Mouse (Mus musculus) heart, adult 2 months (tissue): ENCODE data around the gene Siglece. TPM values are rescaled to one million over a fixed set of nuclear protein-coding genes. Genes with fewer than 3 reads are reported as not detected.
"Not testable (repeated sequence)": the region's sequence is repeated elsewhere in the genome, so short reads cannot be mapped to it uniquely, and the experiment has no call there.

ENCODE experiments used
- DNase-seq, 2 experiments: peaks; one replicate each; pipeline ENCODE4 v3.0.0; 2021
- H3K27ac ChIP-seq: fragments of 200-600 bp; 2 replicates; pipeline ENCODE4 v1.8.1; 2022
- H3K27me3 ChIP-seq: fragments of 200-500 bp; 2 replicates; pipeline ENCODE4 v1.6.1; 2012; ENCODE audit warnings: mild to moderate bottlenecking, low read length, inconsistent platforms, mixed read lengths; ENCODE audit not compliant: control insufficient read depth, insufficient read depth
- H3K36me3 ChIP-seq: fragments of 200-500 bp; 2 replicates; pipeline ENCODE4 v1.6.1; 2012; ENCODE audit warnings: low read length, inconsistent platforms; ENCODE audit not compliant: control insufficient read depth, insufficient read depth
- H3K4me1 ChIP-seq: fragments of 200-500 bp; 2 replicates; pipeline ENCODE4 v1.6.1; 2011; ENCODE audit warnings: low read length; ENCODE audit not compliant: control insufficient read depth, insufficient read depth
- H3K4me3 ChIP-seq: fragments of 200-600 bp; 2 replicates; pipeline ENCODE4 v1.8.1; 2022
- H3K79me2 ChIP-seq: fragments of 200-500 bp; replicated peaks from 2 replicates; pipeline ENCODE4 v1.6.1; 2012; ENCODE audit warnings: mild to moderate bottlenecking, inconsistent platforms, low read length, moderate library complexity, mixed read lengths; ENCODE audit not compliant: control insufficient read depth, insufficient read depth
- H3K9ac ChIP-seq: fragments of 200-500 bp; 2 replicates; pipeline ENCODE4 v1.6.1; 2012; ENCODE audit warnings: low read depth, mild to moderate bottlenecking, control low read depth, inconsistent platforms, low read length, mixed read lengths
- CTCF ChIP-seq: fragments of 200-600 bp; IDR thresholded peaks from 2 replicates; pipeline ENCODE4 v1.8.1; 2022; ENCODE audit warnings: antibody characterized with exemption, mild to moderate bottlenecking, moderate library complexity
- EP300 ChIP-seq: fragments of 200-500 bp; IDR thresholded peaks from 2 replicates; pipeline ENCODE4 v1.6.1; 2011; ENCODE audit warnings: low read depth, low read length, control low read depth; ENCODE audit not compliant: insufficient read depth
- POLR2A ChIP-seq: fragments of 200-500 bp; IDR thresholded peaks from 2 replicates; pipeline ENCODE4 v1.6.1; 2011; ENCODE audit warnings: mild to moderate bottlenecking, low read depth, low read length, control low read depth; ENCODE audit not compliant: insufficient read depth
- WGBS: fragments of 180-500 bp; shearing (Covaris S2); methylation state at CpG from one replicate; pipeline ENCODE4 v1.1.7; 2018; 5-methylcytosine and 5-hydroxymethylcytosine counted together
- intact Hi-C: fragments of 180-260 bp; cut with DNase I; formaldehyde crosslinking; loops from one replicate; pipeline ENCODE4 v1.15.1; 2025
- polyA plus RNA-seq: library from polyadenylated mRNA; depleted of rRNA; stranded (reverse); fragments of >200 nt; gene quantifications from 2 replicates; pipeline ENCODE4 v1.2.3, GENCODE M21; 2012
- total RNA-seq, 2 experiments: library from RNA; stranded (reverse); gene quantifications; 2 replicates each; pipeline ENCODE4 v1.2.3; 2021

Gene Siglece
- total and polyA plus RNA-seq, 3 experiments = 1.6 to 2.1 (median 1.9) TPM

- Histone ChIP-seq H3K4me3 (no peak overlapping the region), H3K27ac (no peak overlapping the region), H3K4me1 (peaks cover 5% of the 10 kb centered on the region), H3K36me3 (no peaks in the 10 kb centered on the region), H3K9ac (no peak overlapping the region), H3K79me2 (no peaks in the 10 kb centered on the region), H3K27me3 (no peaks in the 10 kb centered on the region)
- intact Hi-C loops = loop anchor here (10.0 kb wide), 1 partner anchor 700 kb away; no protein-coding TSS in a partner anchor
- no peak for DNase-seq
- no peak for TF ChIP-seq POLR2A
- no peak for TF ChIP-seq CTCF
- TF ChIP-seq EP300 = no peak
- WGBS = 91% methylated on average over 32 of the region's 32 CpGs
These were observed 15.1 kb upstream of the Siglece start for GRCm38 (mm10) chr7:43675091-43675490.

GRCm38 (mm10) chr7:43672581-43673260 is 12.8 kb upstream of the Siglece start:
- H3K9ac ChIP-seq = peak overlapping the region; percentile 70
- DNase-seq = no peak
- H3K27ac ChIP-seq = peak overlapping the region; percentile 80
- peak overlapping the region; percentile 90 for H3K4me3 ChIP-seq
- H3K79me2 ChIP-seq = no peaks in the 10 kb centered on the region
- H3K27me3 ChIP-seq = no peaks in the 10 kb centered on the region
- TF ChIP-seq POLR2A = no peak
- no peak for TF ChIP-seq CTCF
- TF ChIP-seq EP300 = no peak
- intact Hi-C loops = loop anchor here (5.0 to 10.0 kb wide), 3 partner anchors 110 to 702 kb away; partner anchors contain the start of genes Cldnd2, Etfb, Gm45233 and Zfp658
- peaks cover 5% of the 10 kb centered on the region for H3K4me1 ChIP-seq
- no peaks in the 10 kb centered on the region for H3K36me3 ChIP-seq
- 19% methylated on average over 10 of the region's 10 CpGs for WGBS

GRCm38 (mm10) chr7:43671809-43672580 is 12.0 kb upstream of the Siglece start, which contains the start of gene Ctu1:
Gene Ctu1 (plus strand): TSS chr7:43672016.
- Histone ChIP-seq H3K79me2 (no peaks in the 10 kb centered on the region), H3K4me3 (peak within 1 kb of the TSS; percentile 90), H3K36me3 (no peaks in the 10 kb centered on the region), H3K4me1 (peaks cover 5% of the 10 kb centered on the region), H3K9ac (peak within 1 kb of the TSS; percentile 70), H3K27ac (peak within 1 kb of the TSS; percentile 80), H3K27me3 (no peaks in the 10 kb centered on the region)
- no peak for TF ChIP-seq CTCF
- TF ChIP-seq EP300 = peak; percentile 82; the same call in 1 of the 2 replicates
- TF ChIP-seq POLR2A = peak; percentile 84
- under 1% methylated on average over 26 of the region's 26 CpGs for WGBS
- intact Hi-C loops = loop anchor here (2.0 to 10.0 kb wide), 4 partner anchors 91 to 703 kb away; partner anchors contain the start of genes Cldnd2, Etfb, Gm45233 and Zfp658
- peak; percentile 88 to 94 for DNase-seq

- WGBS = 60% methylated on average over 11 of the region's 11 CpGs
- DNase-seq = no peak
- no peaks in the 10 kb centered on the region for H3K79me2 ChIP-seq
- H3K27ac ChIP-seq = peak overlapping the region; percentile 80
- peak overlapping the region; percentile 90 for H3K4me3 ChIP-seq
- peaks cover 5% of the 10 kb centered on the region for H3K4me1 ChIP-seq
- no peaks in the 10 kb centered on the region for H3K36me3 ChIP-seq
- no peaks in the 10 kb centered on the region for H3K27me3 ChIP-seq
- TF ChIP-seq CTCF (no peak), POLR2A (no peak), EP300 (no peak)
- no peak overlapping the region for H3K9ac ChIP-seq
- intact Hi-C loops = loop anchor here (2.0 to 10.0 kb wide), 4 partner anchors 90 to 704 kb away; partner anchors contain the start of genes Cldnd2, Etfb, Gm45233 and Zfp658
These were observed 11.3 kb upstream of the Siglece start for GRCm38 (mm10) chr7:43671064-43671808.

- no peak for TF ChIP-seq EP300
- TF ChIP-seq CTCF = peak; percentile 31
- TF ChIP-seq POLR2A = no peak
- Histone ChIP-seq H3K27ac (no peak overlapping the region), H3K79me2 (no peaks in the 10 kb centered on the region), H3K4me1 (peaks cover 5% of the 10 kb centered on the region), H3K4me3 (no peak overlapping the region), H3K36me3 (no peaks in the 10 kb centered on the region), H3K9ac (no peak overlapping the region), H3K27me3 (no peaks in the 10 kb centered on the region)
- intact Hi-C loops = no loop called here
- DNase-seq = no peak
- 21% methylated on average over 3 of the region's 3 CpGs for WGBS
These were observed 8.6 kb upstream of the Siglece start for GRCm38 (mm10) chr7:43668582-43668981.

GRCm38 (mm10) chr7:43667221-43667620 is 7.3 kb upstream of the Siglece start:
- H3K36me3 ChIP-seq, H3K4me1 ChIP-seq, H3K9ac ChIP-seq, H3K27ac ChIP-seq, H3K79me2 ChIP-seq, H3K4me3 ChIP-seq, DNase-seq, H3K27me3 ChIP-seq, intact Hi-C loops: not testable (repeated sequence)
- WGBS = 65% methylated on average over 4 of the region's 4 CpGs
